Mouse (Mus musculus) olfactory bulb, adult 2 months (tissue): ENCODE data around the gene Zfp141. TPM values are rescaled to one million over a fixed set of nuclear protein-coding genes. Genes with fewer than 3 reads are reported as not detected.

Source experiments
- H3K27ac ChIP-seq: fragments of 200-500 bp; 2 replicates; pipeline ENCODE4 v1.5.1; 2012; ENCODE audit warnings: low read depth, low read length; ENCODE audit not compliant: insufficient read depth
- H3K4me1 ChIP-seq: fragments of 200-500 bp; 2 replicates; pipeline ENCODE4 v1.6.1; 2012; ENCODE audit warnings: low read length; ENCODE audit not compliant: control insufficient read depth, insufficient read depth
- H3K4me3 ChIP-seq: fragments of 200-500 bp; 2 replicates; pipeline ENCODE4 v1.5.1; 2012; ENCODE audit warnings: mild to moderate bottlenecking, low read depth, low read length, moderate library complexity; ENCODE audit not compliant: insufficient read depth
- CTCF ChIP-seq: fragments of 200-500 bp; IDR thresholded peaks from 2 replicates; pipeline ENCODE4 v1.5.1; 2012; ENCODE audit warnings: low read depth, mild to moderate bottlenecking, low read length, moderate library complexity; ENCODE audit not compliant: insufficient read depth
- POLR2A ChIP-seq: fragments of 200-500 bp; IDR thresholded peaks from 2 replicates; pipeline ENCODE4 v1.6.1; 2012; ENCODE audit warnings: mild to moderate bottlenecking, low read depth, low read length, moderate library complexity; ENCODE audit not compliant: insufficient read depth
- WGBS: fragments of 180-500 bp; shearing (Covaris S2); methylation state at CpG from one replicate; pipeline ENCODE4 v1.1.7; 2018; 5-methylcytosine and 5-hydroxymethylcytosine counted together
- polyA plus RNA-seq: library from polyadenylated mRNA; stranded (reverse); fragments of >200 nt; gene quantifications from 2 replicates; pipeline ENCODE4 v1.2.4, GENCODE M21; 2012; ENCODE audit warnings: low replicate concordance; ENCODE audit not compliant: missing spikeins, insufficient read depth, insufficient read length

The Zfp141 gene
- polyA plus RNA-seq, 1 experiment: not detected

DNA sequence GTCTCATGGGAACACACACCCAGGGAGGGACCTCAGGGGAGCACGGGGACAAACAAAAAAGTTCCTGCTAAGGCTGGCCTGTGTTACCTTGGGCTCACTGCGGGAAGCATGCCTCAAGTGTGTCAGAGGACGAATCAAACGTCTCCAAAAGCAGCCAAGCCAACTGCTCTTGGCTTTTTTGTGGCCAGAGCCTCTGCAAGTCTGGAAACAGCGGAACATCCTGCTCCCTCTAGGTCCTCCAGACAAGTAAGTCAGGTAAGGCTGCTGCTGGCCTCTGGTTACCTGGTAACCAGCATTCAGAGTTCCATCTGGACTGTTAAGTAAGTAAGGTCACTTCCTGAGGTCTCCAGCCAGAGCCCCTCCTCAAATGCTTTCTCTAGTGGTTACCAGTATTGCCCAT, 57.7 kb downstream of the Zfp141 start, which contains the start of gene 4933421I07Rik:
TSS of gene 4933421I07Rik (minus strand) at position 271 of the 400 bp plus-strand sequence.
- TF ChIP-seq CTCF: no peak
- TF ChIP-seq POLR2A: no peak
- Histone ChIP-seq H3K4me1 (no peaks in the 10 kb centered on the region), H3K27ac (no peak within 1 kb of the TSS), H3K4me3 (no peak within 1 kb of the TSS)
- 62% methylated on average over 5 of the region's 5 CpGs for WGBS

DNA sequence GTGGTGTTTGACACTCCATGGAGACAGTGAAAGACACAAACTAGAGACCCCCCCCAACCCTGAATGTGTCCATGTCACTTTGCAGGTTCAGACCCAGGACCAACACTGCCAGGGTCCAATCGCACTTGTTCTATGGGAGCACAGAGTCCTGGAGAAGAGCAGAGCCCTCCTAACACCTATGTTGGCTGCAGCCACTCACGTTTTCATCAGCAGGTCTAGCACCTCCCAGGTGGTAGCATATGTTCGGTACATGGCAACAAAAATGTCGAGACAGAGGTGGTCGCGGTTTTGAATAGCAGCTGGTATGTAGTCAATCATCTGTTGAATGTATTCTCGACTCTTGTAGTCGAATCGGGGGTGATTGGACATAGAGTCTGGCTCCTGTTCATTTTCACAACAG, 58.2 kb downstream of the Zfp141 start:
- 87% methylated on average over 9 of the region's 9 CpGs for WGBS
- no peaks in the 10 kb centered on the region for H3K4me1 ChIP-seq
- no peak for TF ChIP-seq POLR2A
- no peak for TF ChIP-seq CTCF
- no peak overlapping the region for H3K4me3 ChIP-seq
- no peak overlapping the region for H3K27ac ChIP-seq

Other genes starting within 250 kb of the Zfp141 start
- not detected in 2 replicates for gene Vmn2r61, start 245.7 kb downstream of the Zfp141 start, polyA plus RNA-seq
- gene 4933421I07Rik, start 57.6 kb downstream of the Zfp141 start, polyA plus RNA-seq: not detected in 2 replicates
- not detected in 2 replicates for gene Gm21028, start 72.8 kb upstream of the Zfp141 start, polyA plus RNA-seq
- gene Zfp977, start 86.8 kb upstream of the Zfp141 start, polyA plus RNA-seq: not detected in 2 replicates
- gene Zfp976, start 136.8 kb upstream of the Zfp141 start, polyA plus RNA-seq: not detected in 2 replicates
- gene Zfp975, start 187.0 kb upstream of the Zfp141 start, polyA plus RNA-seq: not detected in 2 replicates
- not detected in 2 replicates for gene Gm17067, start 221.3 kb upstream of the Zfp141 start, polyA plus RNA-seq